Mouse (Mus musculus) heart, postnatal 0 days (tissue): ENCODE results near the gene Trim63.

Source experiments
- CTCF ChIP-seq: IDR thresholded peaks from 2 replicates; pipeline ENCODE4 v1.5.1; 2016; ENCODE audit warnings: antibody characterized with exemption, control low read depth, low read depth
- EP300 ChIP-seq: IDR thresholded peaks from 2 replicates; pipeline ENCODE4 v1.6.1; 2016; ENCODE audit warnings: antibody characterized with exemption, low read depth

GRCm38 (mm10) chr4:134299498-134299810 lies 15.5 kb upstream of the Trim63 start:
- TF ChIP-seq CTCF (no peak), EP300 (peak; percentile 47; the same call in 1 of the 2 replicates)
